Mouse (Mus musculus): ENCODE results near the gene Galk2.

DNA sequence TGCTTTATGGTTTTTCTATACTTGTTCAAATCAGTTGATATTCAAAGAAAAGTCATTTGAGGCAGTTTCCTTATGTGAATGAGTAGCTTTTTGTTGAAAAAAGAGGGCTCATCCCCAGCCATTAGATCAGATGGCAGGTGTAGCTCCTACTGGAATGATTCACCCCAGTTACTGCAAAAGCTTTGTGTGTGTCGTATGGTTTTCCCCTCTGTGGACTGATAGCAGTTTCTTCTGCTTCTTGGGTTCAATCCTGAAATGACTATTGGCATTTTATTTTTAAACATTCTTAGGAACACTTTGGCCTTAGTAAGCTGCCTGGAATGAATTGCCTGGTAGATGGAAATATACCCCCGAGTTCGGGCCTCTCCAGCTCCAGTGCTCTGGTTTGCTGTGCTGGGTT, 37.4 kb downstream of the Galk2 start:
- TF ChIP-seq CTCF (IDR thresholded peaks at IDR 0.05; ENCODE audit: control insufficient read depth, insufficient read depth, low read length) (no peak), POLR2A (IDR thresholded peaks at IDR 0.05; ENCODE audit: borderline replicate concordance, control insufficient read depth, low read depth, low read length) (no peak)
